Mouse (Mus musculus): ENCODE data around the gene Dbndd2.

The Dbndd2 gene

DNA sequence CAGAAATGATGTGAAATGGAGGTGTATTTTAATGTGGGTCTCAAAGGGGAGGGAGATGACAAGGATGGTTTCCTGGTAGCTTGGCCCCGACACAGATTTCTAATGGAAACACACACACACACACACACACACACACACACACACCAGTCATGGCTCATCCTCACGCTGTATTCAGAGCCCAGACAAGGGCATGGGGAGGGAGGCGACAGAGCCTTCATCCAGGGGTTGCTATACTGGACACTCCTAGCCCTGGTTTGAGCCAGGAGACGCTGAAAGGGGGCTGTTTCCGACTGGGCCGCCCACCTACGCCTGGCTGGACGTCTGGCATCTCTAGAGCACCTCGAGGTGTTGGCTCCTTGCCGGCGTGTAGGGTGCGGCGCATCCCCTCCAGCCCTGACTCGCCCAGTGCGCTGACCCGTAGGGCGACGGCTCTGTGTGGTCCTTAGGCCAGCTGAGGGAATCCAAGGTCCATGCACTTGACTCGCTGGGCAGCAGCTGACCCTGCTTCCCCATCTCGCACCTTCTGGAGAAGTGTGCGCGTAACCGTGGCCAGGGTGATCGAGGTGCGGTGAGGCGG, at the start of gene Dbndd2:
Gene Dbndd2, plus strand, starts transcription at position 426 of the 577 bp plus-strand sequence.
- no peak for DNase-seq (ENCODE audit: extremely low spot score)

DNA sequence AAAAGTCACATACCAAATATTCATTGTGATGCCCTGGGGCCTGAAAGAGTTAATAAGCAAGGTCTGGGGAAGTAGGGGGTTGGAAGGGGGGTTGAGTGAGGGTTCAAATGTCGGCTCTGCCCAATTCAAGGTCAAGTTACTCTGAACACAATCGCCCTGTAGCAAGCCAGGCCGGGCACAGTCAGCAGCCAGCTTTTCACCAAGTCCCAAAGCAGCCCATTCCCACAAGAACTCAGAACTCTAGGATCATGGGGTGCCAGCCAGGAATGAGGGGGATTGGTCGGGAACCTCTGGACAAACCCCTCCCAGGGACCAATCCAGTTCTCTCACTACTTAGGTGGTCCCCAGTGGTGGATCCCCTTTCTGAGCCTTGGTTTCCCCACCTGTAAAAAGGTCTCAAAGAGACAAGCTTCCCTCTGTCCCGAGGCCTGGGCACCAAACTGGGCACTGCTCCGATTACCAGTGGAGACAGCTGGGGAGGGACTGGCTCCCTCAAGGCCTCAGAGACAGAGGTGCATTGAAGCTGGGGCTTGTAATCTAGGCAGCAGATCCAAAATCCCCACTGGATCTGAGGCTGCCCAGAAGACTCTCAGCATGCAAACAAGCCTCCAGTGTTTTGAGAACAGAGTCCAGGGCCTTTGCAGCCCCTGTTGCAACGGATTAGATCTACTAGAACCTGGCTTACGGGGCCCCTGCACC, 49.5 kb upstream of the Dbndd2 start:
- DNase-seq (ENCODE audit: extremely low spot score) = no peak

GRCm38 (mm10) chr2:164436961-164437360, 48.9 kb upstream of the Dbndd2 start:
- no peak for DNase-seq (ENCODE audit: extremely low spot score)

GRCm38 (mm10) chr2:164437710-164438109, 48.2 kb upstream of the Dbndd2 start:
- no peak for DNase-seq (ENCODE audit: extremely low spot score)

DNA sequence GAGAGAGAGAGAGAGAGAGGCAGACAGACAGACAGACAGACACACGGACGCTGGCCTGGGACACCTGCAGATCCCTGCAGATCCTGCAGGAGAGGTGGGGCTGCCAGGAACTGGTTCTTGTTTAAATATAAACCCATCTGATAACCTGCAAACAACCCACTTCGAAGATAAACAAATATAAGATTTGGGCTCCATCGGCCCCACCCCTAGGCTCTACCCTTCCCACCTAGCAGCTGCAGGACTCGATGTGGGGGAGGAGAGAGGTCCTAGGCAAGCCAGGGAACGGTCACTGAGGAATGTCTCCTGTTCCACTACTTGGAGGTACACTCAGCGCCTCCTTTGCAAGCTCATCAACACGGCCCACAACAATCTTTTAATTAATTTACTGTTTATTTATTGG, 47.6 kb upstream of the Dbndd2 start:
- DNase-seq (ENCODE audit: extremely low spot score) = no peak

DNA sequence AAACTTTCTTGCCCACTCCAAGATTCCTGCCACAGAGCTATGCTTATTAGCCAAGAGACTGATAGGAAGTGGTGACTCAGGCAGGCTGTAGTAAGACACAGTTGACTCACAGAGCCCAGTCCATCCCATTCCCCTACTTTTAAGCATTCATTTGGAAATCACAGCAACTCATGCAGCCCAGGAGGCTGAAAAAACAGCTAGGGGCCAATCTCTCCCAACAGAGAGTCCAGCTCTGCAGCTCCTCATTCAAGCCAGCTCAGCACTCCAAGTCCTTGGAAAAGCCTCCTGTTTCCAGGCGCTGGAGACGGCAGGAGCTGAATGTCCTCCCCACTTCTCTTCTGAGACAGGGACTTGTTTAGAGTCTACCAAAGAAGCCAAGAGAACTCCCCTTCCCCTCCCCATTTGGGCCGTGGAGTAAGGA, 46.9 kb upstream of the Dbndd2 start:
- DNase-seq (ENCODE audit: extremely low spot score) = no peak

GRCm38 (mm10) chr2:164440314-164440713, 45.6 kb upstream of the Dbndd2 start:
- DNase-seq (ENCODE audit: extremely low spot score) = no peak

- no peak for DNase-seq (ENCODE audit: extremely low spot score)
Measured at GRCm38 (mm10) chr2:164441155-164441554, 44.8 kb upstream of the Dbndd2 start.

DNA sequence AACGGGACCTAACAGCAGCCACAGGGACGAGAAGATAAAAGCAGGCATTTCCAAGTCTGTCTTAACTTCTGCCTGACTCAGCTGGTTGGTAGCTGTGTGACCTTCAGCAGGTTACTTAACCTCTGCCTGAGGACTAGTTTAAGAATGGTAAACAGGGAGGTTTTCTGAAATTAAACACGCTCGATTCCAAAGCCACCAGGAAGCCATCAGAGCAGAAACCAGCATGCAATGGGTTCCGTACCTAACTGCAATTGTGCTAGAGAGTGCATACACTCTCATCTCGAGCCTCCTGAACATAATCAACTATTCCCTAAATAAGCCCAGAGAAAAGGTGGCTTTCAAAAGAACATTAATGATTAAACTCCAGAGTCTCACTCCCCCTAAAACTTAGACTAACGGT, 44.2 kb upstream of the Dbndd2 start:
- no peak for DNase-seq (ENCODE audit: extremely low spot score)

DNA sequence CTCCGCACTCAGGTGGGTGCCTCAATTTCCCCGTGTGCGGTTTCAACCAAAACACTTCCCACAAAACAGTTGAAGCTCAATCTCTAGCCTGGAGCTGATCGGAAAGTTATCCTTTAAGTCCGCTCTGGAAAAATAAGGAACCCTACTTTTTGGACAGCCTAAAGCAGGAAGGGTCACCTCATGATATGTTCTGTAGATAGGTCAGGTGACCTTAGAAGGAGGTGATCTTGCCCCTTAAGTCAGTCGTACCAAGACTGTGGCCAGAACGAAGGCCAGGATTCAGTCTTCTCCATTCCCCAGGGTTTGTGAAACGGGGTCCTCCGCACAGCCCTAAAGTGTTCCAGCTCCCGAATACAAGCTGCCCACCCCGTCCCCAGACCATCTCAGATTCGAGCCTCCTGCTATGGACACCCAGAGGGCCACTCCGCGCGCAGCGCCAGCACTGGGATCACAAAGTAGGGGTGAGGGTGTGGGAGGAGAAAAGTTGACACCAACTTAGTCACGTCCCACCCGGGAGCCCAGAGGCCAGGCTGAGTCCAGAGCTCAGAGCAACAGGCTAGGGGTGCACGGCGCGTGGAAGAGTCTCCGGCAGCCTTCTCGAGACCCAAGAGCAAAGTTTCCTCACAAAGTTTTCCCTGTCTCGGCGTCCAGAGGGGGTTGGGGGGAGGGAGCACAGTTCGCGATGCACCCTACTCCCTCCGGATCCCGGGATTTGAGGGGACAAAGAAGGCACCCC, 43.4 kb upstream of the Dbndd2 start:
- no peak for DNase-seq (ENCODE audit: extremely low spot score)

GRCm38 (mm10) chr2:164443051-164443437, 42.9 kb upstream of the Dbndd2 start:
- peak; percentile 88 for DNase-seq (ENCODE audit: extremely low spot score)

DNA sequence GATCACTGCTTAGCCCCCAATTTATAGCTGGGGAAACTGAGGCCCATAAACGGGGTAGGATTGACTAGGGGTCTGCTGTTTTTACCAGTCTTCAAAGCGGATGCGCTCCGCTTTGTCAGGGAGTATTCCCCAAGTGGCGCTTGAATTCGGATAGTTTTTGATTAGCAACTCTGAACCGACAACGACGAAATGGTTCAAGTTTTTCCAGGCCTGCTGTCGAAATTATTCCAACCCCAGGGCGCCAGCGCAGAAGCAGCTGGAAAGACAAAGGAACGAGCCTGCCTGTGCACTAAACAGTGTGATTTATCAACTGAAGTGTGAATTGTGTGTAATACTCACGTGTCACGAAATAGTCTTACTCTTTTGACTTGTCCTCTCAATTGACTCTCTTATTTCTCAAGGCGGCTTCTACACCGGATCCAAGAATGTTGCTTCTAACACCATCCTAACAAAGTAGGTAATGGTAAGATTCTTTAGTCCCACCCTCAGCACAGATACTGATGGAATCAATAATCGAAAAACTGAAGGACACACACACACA, 42.4 kb upstream of the Dbndd2 start, which contains the start of gene Sdc4:
Gene Sdc4, minus strand, starts transcription at position 428 of the 541 bp plus-strand sequence.
- no peak for DNase-seq (ENCODE audit: extremely low spot score)

DNA sequence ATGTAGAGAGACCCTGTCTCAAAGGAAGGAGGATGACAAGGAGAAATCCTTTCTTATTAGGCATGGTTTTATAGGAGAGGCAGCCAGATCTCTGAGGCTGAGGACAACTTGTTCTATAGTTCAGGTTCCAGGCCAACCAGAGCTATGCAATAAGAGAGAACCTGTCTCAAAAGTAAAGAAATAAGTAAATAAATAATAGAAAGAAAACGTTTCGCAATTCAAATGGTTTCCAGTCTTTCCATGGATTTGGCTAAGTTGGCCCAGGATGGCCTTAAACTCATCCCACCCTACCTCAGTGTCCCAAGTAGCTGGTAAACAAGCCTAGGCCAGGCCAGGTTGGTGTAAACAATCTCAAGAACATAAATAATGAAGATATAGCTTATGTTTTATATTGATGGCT, 41.2 kb upstream of the Dbndd2 start:
- no peak for DNase-seq (ENCODE audit: extremely low spot score)

DNA sequence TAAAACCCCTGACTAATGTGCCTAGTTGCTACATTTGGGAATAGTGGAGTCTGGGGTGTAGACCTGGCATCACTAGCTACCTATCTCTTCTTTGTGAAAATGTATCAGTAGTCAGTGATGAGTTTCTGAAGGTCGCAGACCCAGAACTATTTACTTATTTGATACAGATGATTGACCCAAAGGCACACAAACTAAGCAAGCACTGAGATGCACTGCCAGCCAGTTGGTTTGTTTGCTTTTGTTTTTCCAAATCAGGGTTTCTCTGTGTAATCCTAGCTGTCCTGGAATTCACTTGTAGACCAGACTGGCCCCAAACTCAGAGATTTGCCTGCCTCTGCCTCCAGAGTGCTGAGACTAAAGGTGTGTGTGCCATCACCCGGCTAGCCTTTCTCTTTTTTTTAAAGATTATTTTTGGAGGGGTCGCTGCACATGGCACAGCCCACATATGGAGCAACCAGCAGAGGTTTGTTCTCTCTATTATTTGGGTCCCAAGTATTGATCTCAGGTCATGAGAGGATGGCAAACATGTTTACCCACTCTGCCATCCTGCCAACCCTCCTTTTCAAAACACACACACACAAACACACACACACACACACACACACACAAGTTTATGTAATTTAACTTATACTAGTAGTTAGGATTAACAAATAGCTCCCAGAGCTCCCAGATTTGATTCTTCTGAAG, 40.4 kb upstream of the Dbndd2 start:
- DNase-seq (ENCODE audit: extremely low spot score) = no peak

DNA sequence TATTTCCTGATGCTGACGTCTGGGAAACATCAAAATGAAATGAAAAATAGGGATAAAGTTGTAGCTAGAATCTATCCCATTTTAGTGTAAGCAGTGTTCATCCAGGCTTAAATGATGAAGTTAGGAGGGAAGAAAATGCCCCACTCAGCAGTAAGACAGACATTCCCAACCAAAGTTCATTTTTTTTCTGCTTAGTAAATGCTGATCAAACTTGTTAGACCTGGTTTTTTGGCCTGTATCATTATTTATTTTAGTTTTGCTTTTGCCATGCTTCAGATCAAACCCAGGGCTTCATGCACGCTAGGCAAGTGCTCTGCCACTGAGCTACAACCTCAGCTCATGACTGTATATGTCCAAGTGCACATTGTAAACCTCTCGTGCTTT, 39.8 kb upstream of the Dbndd2 start:
- no peak for DNase-seq (ENCODE audit: extremely low spot score)

DNA sequence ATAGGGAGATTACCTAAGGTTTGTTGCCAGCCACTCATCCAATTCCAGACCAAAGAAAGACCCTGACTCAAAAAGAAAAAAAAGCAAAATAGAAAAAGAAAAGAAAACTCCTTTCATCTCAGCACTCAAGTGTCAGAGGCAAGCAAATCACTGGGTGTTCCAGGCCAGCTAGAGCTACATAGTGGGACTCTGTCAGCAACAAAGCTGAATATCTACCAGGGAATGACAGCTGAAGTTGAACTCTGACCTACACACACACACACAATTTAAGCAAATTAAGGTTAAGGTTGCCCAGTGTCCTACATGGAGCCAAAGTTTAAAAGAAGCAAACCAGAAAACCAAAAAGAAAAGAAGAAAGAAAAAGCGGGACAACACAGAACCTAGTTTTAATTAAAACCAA, 37.8 kb upstream of the Dbndd2 start:
- DNase-seq (ENCODE audit: extremely low spot score) = no peak

DNA sequence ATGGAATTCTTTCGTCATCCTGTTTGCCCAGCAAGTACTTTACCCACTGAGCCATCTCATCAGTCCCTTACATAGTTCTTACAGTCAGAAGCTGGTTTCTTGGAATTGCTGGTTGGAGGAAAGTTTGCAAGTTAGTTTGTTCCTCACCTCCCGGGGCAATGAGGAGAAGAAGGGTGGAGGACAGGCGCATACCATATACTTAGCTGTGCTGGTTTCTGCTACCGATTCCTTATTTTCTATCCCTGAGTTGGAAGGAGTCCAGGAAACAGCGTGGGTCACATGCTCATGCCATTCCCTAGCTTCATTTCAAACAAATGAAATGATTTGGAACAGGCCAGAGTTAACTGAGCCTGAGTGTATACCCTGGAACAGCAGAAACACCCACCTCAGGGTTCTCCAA, 37.0 kb upstream of the Dbndd2 start:
- DNase-seq (ENCODE audit: extremely low spot score) = no peak

DNA sequence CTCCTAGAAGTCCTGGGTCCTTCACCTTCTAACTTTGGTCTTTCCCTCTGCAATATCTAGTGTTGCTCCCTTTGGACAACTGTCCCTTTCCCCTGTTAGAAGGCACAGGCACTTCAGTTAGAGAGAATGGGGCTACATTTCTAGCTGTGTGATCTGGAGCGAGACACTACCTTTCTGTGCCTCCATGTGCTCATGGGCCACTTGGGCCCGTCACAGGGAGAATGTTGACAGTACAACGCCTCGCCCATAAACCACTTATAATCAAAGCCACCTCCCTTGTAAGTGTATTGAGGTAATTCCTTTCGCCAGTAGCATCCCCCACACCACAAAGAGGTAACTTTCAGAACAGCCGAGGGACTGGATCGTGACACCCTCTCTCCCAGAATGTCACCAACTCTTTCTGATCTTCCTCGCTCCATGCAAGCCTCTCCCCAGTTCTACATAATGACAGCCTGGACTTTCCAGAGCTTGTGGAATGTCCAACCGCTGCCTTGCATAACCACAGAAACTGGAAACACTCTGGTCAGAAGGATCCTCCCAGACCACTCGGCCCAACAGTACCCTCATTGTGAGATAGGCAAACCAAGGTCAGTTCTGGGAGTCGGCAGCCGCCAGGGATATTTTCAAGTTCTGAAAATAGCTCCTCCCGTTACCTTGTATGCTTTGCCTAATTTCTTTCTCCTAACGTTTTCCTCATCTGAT, 36.4 kb upstream of the Dbndd2 start:
- no peak for DNase-seq (ENCODE audit: extremely low spot score)

DNA sequence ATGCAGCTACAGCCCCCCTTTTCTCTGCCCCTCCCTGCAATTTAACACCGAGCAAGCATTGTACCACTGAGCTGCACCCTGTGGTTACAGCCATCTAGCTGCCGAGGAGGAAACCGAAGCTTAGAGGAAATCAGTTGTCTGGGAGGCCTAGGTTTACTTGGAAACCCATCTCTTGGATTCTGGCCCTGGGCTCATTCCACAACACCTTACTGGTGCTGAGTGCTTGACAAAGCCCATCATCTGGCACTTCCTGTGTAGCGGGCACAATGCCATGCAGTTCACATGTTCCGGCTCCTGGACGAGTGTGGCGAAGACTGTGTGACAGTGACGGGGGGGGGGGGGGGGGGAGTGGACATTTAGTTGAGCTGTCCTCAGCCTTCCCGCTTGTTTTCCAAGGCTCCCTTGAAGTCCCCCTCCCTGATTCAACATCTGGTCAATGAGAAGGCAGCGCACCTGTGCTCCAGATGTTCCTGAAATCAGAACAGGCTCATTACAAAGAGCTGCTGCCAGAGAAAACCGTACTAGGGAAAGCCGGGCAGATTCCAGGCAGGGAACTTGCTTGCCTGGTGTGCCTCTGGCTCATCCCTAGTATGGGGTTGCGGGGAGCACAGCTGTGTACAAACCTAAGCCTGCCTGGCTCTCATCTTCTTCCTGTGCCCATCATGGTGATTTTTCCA, 33.8 kb upstream of the Dbndd2 start:
- no peak for DNase-seq (ENCODE audit: extremely low spot score)

DNA sequence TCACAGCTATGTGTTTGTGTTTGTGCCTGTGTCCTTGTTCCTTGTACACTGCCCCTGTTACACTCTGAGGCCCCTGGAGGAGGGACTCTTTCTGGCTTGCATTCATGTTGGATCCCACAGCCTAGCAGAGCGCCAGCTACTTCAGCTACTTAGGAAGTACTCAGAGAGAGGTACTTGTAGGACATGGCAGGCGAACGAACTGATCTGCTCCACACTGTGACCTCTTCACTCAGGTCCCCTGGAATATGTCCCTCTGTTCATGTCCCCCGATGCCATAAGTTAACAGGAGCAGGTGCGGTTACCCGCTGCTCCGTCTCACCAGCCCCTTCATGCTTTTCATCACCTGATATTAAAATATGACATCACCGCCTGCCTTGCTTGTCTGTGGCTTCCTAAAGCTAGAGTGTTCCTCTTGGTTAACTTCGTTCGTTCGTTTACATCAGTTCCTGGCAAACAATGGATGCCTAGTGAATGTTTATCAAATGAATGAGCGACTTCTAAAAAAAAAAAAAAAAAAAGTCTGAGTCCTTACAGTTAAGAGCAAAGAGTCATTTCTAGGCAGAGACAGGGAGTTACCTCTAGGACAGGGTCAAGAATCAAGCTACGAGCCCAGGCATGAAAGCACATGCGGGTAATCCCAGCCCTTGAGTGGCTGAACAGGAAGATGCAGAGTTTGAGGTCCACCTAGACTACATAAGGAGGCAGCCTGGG, 32.7 kb upstream of the Dbndd2 start:
- no peak for DNase-seq (ENCODE audit: extremely low spot score)
